Mouse (Mus musculus): ENCODE data around the gene Ctdspl. TPM values are rescaled to one million over a fixed set of nuclear protein-coding genes. Genes with fewer than 3 reads are reported as not detected.
A peak's percentile ranks its signal among the peaks of the same experiment; 100 is the strongest.

Ctdspl gene
- total RNA-seq (2022), result 1 to 10 TPM; 2.0 to 4.7 (median 3.1) TPM

DNA sequence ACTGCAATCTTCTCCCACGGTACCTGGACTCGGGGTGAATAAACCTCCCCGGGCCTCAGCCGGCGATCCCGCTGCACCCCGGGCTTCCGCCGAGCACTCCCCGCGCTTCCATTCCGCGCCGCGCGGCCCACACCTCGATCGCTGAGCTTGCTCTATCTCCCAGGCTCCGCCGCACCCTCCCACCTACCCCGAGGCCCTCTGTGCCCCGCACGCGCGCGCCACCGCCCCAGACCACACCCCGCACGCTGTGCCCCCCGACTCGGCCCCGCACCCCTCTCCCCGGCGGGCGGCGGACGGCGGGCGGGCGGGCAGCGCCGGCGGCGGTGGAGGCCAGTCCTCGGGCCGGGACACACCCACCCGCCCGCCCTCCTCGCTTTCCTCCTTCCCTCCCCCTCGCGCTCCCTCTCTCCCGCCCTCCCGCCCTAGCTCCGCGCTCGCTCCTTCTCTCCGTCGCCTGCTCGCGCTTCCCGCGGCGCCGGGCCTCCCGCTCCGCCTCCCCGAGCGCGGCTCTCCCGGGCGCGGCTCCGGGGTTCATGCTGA, at the start of gene Ctdspl:
Gene Ctdspl, plus strand, starts transcription at position 343 of the 540 bp plus-strand sequence.
- peak in 1 of 2 experiments; percentile 21 for DNase-seq (ENCODE audit: low spot score in 2 of 2)

DNA sequence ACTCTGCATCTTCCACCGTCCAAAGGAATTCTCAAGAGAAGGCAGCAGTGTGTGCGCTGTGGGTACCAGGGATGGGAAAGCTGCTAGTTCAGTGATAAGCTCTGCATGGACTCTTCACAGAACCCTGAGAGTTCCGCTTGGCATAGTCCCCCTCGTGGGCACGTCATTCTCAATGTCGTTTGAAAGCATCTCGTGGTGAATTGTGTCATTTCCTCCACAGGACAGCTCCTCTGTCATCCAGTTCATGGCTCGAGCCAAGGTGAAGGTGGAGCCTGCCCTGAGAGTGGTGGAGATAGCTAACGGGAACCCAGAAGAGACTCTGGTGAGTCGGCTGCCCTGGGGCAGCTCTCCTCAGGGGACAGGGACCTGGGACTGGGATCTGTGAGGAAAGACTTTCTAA, 49.4 kb upstream of the Ctdspl start:
- no peak for DNase-seq (ENCODE audit: low spot score in 2 of 2)

DNA sequence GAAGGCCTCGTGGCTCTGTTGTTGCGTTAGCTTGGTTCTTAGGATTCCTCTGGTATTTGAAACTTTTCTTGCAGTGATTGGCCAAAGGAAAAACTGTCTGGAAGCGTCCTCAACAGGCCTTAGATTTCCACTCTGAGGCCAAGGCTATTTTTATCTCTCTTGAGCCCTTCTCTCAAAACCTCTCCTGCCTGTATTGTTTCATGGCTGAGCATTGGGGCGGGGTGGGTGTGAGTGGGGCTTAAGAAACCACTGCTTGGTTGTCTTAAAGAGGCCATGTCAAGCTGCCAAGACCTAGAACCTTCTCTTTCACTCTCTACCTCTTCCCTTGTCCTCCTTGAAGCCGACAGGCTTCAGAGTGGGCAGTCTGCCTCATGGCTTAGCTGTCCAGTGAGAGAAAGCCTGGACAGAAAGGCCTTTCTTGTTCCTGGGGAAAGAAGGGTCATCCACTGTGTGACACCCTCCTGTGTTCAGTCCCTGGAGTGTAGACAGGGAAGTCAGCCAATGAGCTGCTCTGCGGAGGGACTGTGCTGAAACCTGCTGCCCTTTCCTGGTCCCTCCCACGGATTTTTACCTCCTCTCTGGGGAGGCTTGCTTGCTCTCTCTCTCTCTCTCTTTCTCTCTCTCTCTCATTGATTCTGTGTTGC, 48.8 kb upstream of the Ctdspl start:
- DNase-seq (ENCODE audit: low spot score in 2 of 2), result no peak

- DNase-seq (ENCODE audit: low spot score in 2 of 2), result no peak
Measured at GRCm38 (mm10) chr9:118878596-118878995, 47.7 kb upstream of the Ctdspl start.

- no peak for DNase-seq (ENCODE audit: low spot score in 2 of 2)
Measured at GRCm38 (mm10) chr9:118881281-118881945, 44.8 kb upstream of the Ctdspl start.

GRCm38 (mm10) chr9:118881946-118882284, 44.3 kb upstream of the Ctdspl start:
- DNase-seq (ENCODE audit: low spot score in 2 of 2), result no peak

- DNase-seq (ENCODE audit: low spot score in 2 of 2), result no peak
Measured at GRCm38 (mm10) chr9:118883150-118883549, 43.1 kb upstream of the Ctdspl start.

- no peak for DNase-seq (ENCODE audit: low spot score in 2 of 2)
Measured at GRCm38 (mm10) chr9:118885785-118886184, 40.5 kb upstream of the Ctdspl start.

DNA sequence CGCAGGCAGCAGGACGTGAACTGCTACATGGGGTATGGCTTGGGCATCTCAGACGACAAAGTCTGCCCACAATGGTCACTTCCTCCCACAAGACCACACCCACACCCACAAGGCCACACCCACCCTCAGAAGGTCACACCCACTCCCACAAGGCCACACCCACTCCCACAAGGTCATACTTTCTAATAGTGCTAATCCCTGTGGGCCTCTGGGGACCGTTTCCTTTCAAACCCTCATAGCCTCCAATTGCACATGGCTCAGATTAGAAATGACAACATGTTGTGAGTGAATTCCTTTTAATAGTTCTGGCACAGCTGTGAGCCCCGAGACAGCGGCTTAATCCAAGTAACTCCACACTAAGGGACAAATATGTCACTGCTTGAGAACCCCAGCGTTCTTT, 39.1 kb upstream of the Ctdspl start:
- peak; percentile 56 to 68 for DNase-seq (ENCODE audit: low spot score in 2 of 2)

DNA sequence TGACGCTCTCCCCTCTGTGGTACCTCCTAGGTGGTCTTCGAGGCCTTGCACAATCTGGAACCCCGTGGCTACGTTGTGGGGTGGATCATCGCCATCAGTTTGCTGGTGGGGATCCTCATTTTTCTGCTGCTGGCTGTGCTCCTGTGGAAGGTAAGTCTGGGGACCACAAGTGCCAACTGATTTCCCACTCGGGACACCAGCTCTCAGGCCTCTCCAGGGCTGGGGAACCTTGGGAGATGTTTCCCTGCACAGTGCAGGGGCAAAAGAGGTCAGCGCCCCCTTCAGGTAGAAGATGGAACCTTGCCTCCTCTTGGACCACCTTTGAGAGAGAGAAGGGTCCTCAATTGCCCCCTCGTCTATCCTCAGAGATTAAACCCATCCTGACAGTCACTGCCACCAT, 38.5 kb upstream of the Ctdspl start:
- DNase-seq (ENCODE audit: low spot score in 2 of 2), result no peak

GRCm38 (mm10) chr9:118890149-118890548, 36.1 kb upstream of the Ctdspl start:
- no peak for DNase-seq (ENCODE audit: low spot score in 2 of 2)

GRCm38 (mm10) chr9:118890645-118891044, 35.6 kb upstream of the Ctdspl start:
- no peak for DNase-seq (ENCODE audit: low spot score in 2 of 2)

GRCm38 (mm10) chr9:118891068-118891467, 35.2 kb upstream of the Ctdspl start:
- DNase-seq (ENCODE audit: low spot score in 2 of 2), result no peak

DNA sequence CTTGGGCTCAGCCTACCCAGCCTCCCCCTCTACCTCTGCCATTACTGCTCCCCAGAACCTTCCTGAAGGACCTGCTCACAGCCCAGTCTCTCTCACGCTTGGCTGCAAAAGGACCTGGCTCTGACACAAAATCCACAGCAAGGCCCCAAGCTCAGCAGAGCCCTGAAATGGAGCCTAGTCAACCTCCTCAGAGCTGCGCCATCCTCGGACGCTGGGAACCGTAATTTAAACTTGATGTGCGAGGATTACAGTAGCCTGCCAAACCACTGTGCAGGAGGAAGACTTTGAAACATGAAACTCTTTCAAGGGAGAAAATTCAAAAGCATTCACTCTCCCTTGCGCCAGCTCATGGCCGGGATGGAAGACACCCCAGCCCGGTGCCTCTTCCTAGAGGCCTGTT, 34.7 kb upstream of the Ctdspl start:
- DNase-seq (ENCODE audit: low spot score in 2 of 2), result peak in 1 of 2 experiments; percentile 43

DNA sequence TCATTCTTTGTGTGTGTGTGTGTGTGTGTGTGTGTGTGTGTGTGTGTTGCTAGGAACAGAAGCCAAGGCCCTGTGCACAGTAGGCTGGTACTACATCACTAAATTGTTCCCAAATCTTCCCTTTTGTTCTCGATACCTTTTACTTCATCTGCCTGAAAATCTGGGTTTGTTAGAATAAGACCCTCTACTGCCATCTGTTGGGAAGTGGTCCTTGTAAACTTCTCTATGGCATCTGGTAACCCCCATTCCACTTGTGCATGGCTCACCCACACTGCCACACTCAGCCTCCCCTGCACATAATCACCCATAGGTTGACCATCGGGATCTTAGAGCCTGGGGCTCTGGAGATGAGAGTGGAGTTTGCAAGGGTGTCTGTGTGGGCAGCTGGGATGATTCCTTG, 31.2 kb upstream of the Ctdspl start:
- no peak for DNase-seq (ENCODE audit: low spot score in 2 of 2)

DNA sequence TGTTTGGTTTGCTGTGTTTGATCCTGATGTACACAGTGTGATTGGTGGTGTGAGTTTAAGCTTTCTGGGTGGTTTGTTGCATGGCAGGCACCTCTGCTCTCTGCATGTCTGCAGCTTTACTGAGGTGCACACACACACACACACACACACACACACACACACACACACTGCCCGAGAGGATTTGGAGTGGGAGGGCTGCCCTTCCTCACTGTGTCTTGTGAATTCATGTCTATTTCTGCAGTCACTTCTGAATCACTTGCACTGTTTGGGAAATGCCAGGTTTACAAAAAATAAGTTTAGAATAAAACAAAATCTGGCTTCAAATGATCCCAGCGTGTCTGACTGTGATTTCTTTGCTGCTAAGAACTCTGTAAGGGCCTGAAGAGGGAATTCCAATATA, 25.6 kb upstream of the Ctdspl start:
- DNase-seq (ENCODE audit: low spot score in 2 of 2), result no peak

GRCm38 (mm10) chr9:118901917-118902316, 24.3 kb upstream of the Ctdspl start:
- DNase-seq (ENCODE audit: low spot score in 2 of 2), result no peak

DNA sequence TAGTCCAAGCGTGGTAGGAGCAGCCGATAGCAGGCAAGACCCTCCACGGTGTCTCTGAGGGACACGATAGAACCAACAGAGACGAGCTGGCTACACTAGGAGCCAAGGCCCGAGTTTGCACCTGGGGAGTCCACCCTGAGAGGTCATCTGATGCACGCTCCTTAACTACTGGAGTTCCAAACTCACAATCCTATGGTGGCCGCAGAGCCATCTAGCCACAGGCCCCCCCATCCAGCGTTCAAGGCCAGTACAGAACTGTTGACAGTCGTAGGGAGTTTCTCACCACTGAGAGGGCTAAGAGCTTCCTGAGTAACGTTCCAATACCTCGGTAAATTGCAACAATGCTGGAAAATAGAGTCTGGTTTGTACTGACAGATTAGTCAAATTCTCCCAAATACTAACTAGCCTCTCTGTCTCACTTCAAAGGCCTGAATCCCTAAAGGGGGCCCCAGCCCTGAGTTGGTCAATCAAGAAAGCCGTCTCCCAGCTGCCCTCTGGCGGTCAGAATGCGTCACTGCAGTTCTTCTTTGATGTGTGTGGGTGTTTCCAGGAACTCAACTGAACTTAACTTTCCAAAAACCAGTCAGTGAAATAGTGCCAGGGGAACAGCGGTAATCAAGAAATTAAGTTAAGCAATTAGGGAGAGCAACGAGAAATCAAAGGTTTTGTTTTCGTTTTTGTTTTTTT, 18.2 kb upstream of the Ctdspl start:
- peak; percentile 70 to 74 for DNase-seq (ENCODE audit: low spot score in 2 of 2)

- no peak for DNase-seq (ENCODE audit: low spot score in 2 of 2)
Measured at GRCm38 (mm10) chr9:118913048-118913447, 13.2 kb upstream of the Ctdspl start.

GRCm38 (mm10) chr9:118913613-118914012, 12.6 kb upstream of the Ctdspl start:
- DNase-seq (ENCODE audit: low spot score in 2 of 2), result no peak

GRCm38 (mm10) chr9:118914589-118914988, 11.7 kb upstream of the Ctdspl start:
- DNase-seq (ENCODE audit: low spot score in 2 of 2), result no peak

GRCm38 (mm10) chr9:118915290-118915689, 11.0 kb upstream of the Ctdspl start:
- no peak for DNase-seq (ENCODE audit: low spot score in 2 of 2)
